Mouse (Mus musculus) thymus, adult 2 months (tissue): ENCODE results near the gene Qrich1.

Source experiments
- CTCF ChIP-seq: fragments of 200-500 bp; IDR thresholded peaks from 2 replicates; pipeline ENCODE4 v1.5.1; 2012; ENCODE audit warnings: mild to moderate bottlenecking, control low read depth, low read length, moderate library complexity, borderline replicate concordance; ENCODE audit not compliant: control insufficient read depth, poor library complexity, insufficient read depth; ENCODE audit errors: extremely low read depth
- POLR2A ChIP-seq: fragments of 200-500 bp; IDR thresholded peaks from 2 replicates; pipeline ENCODE4 v1.6.1; 2012; ENCODE audit warnings: mild to moderate bottlenecking, low read length, control low read depth, moderate library complexity; ENCODE audit not compliant: control insufficient read depth, poor library complexity, insufficient read depth; ENCODE audit errors: extremely low read depth

- TF ChIP-seq CTCF (no peak), POLR2A (no peak)
Measured at GRCm38 (mm10) chr9:108531496-108531895, 14.9 kb downstream of the Qrich1 start.
